Mouse (Mus musculus): ENCODE results near the gene Slc25a31.
A peak's percentile ranks its signal among the peaks of the same experiment; 100 is the strongest.

Gene Slc25a31

GRCm38 (mm10) chr3:40738381-40738912 lies 29.8 kb downstream of the Slc25a31 start:
- no peak for DNase-seq (ENCODE audit: low spot score)

- DNase-seq (ENCODE audit: low spot score) = peak; percentile 55
Measured at GRCm38 (mm10) chr3:40744024-40744835, 35.6 kb downstream of the Slc25a31 start, which contains the start of gene Hspa4l. Gene Hspa4l, plus strand, starts transcription at chr3:40744495.

- peak; percentile 96 for DNase-seq (ENCODE audit: low spot score)
Measured at GRCm38 (mm10) chr3:40744836-40745660, 36.4 kb downstream of the Slc25a31 start.

GRCm38 (mm10) chr3:40745661-40746547 lies 37.2 kb downstream of the Slc25a31 start:
- DNase-seq (ENCODE audit: low spot score) = peak; percentile 68

- no peak for DNase-seq (ENCODE audit: low spot score)
Measured at GRCm38 (mm10) chr3:40760746-40761145, 52.1 kb downstream of the Slc25a31 start.

GRCm38 (mm10) chr3:40761312-40761711 lies 52.7 kb downstream of the Slc25a31 start:
- DNase-seq (ENCODE audit: low spot score) = no peak

All from retina, embryonic 14.5 days (tissue).